Comparison of ENCODE assay signal across 8 mouse cellular contexts in genomic region chr5:125271531-125272203, GRCm38 (mm10).
DNase-seq lines count a peak whose midpoint lies in the region; ATAC-seq and TF ChIP-seq lines count a peak whose summit lies in the region.

No protein-coding gene starts in this region.

- peak; percentile 47 for ATAC-seq in liver, embryonic 13.5 days (ENCODE audit: low read depth)

- peaks cover 39% of the 10 kb centered on the region for H3K4me1 ChIP-seq in liver, embryonic 13.5 days (replicated peaks)
- peaks cover 33% of the 10 kb centered on the region for H3K4me1 ChIP-seq in olfactory bulb, adult 2 months (ENCODE audit: control insufficient read depth, insufficient read depth, low read length)
- H3K4me1 ChIP-seq in thymus, adult 2 months (replicated peaks; ENCODE audit: control insufficient read depth, insufficient read depth, low read length) = peaks cover 3% of the 10 kb centered on the region; the same call in 1 of the 2 replicates

- H3ac ChIP-seq in C2C12 (ENCODE audit: control insufficient read depth, insufficient read length, low read depth) = peak overlapping the region; percentile 15

- H3K4me2 ChIP-seq in liver, embryonic 13.5 days = no peak overlapping the region

- H3K79me2 ChIP-seq in C2C12 (ENCODE audit: control insufficient read depth, insufficient read depth) = no peaks in the 10 kb centered on the region

- no peak for TF ChIP-seq POLR2A in olfactory bulb, adult 2 months (IDR thresholded peaks at IDR 0.05; ENCODE audit: insufficient read depth, low read depth, low read length)
- no peak for TF ChIP-seq POLR2A in thymus, adult 2 months (IDR thresholded peaks at IDR 0.05; ENCODE audit: control insufficient read depth, extremely low read depth, insufficient read depth, low read length, poor library complexity)

- no peak overlapping the region for H3K27ac ChIP-seq in liver, embryonic 13.5 days
- no peak overlapping the region for H3K27ac ChIP-seq in olfactory bulb, adult 2 months (ENCODE audit: insufficient read depth, low read depth, low read length)
- no peak overlapping the region for H3K27ac ChIP-seq in thymus, adult 2 months (ENCODE audit: control insufficient read depth, insufficient read depth, low read length)

- H3K36me3 ChIP-seq in C2C12 (ENCODE audit: control insufficient read depth, insufficient read depth) = no peaks in the 10 kb centered on the region
- peaks cover 3% of the 10 kb centered on the region; the same call in 1 of the 2 replicates for H3K36me3 ChIP-seq in liver, embryonic 13.5 days
- H3K36me3 ChIP-seq in thymus, adult 2 months (ENCODE audit: control insufficient read depth, insufficient read depth, low read length) = no peaks in the 10 kb centered on the region

- no peaks in the 10 kb centered on the region for H3K9me3 ChIP-seq in liver, embryonic 13.5 days (replicated peaks)

- DNase-seq in adrenal gland, adult 2 months = peak; percentile 85
- peak; percentile 89 for DNase-seq in embryo, embryonic 9.5 days (ENCODE audit: extremely low spot score)
- DNase-seq in heart, adult 18-20 months = peak; percentile 89 to 94
- peak; percentile 92 for DNase-seq in kidney, postnatal 10 days
- DNase-seq in liver, embryonic 13.5 days = peak; percentile 67
- peak; percentile 74 for DNase-seq in thymus, adult 2 months

- 9% methylated on average over 15 of the region's 15 CpGs for WGBS in liver, embryonic 13.5 days (ENCODE audit: insufficient replicate concordance)
- 12% methylated on average over 15 of the region's 15 CpGs for WGBS in olfactory bulb, adult 2 months
- WGBS in thymus, adult 2 months = 15% methylated on average over 15 of the region's 15 CpGs

- H3K27me3 ChIP-seq in C2C12 (ENCODE audit: control insufficient read depth, insufficient read depth, insufficient read length) = no peaks in the 10 kb centered on the region
- 0 out of 2 replicates have a peak, but pooled peaks cover 3% of the 10 kb centered on the region for H3K27me3 ChIP-seq in liver, embryonic 13.5 days
- no peaks in the 10 kb centered on the region for H3K27me3 ChIP-seq in thymus, adult 2 months (ENCODE audit: control insufficient read depth, insufficient read depth, low read length)

- no peaks in the 10 kb centered on the region for H3K79me3 ChIP-seq in C2C12 (ENCODE audit: low read depth)

- peak; percentile 79 for TF ChIP-seq CTCF in C2C12 (IDR thresholded peaks at IDR 0.05; ENCODE audit: control insufficient read depth, insufficient read depth, insufficient read length)
- peak; percentile 65 for TF ChIP-seq CTCF in olfactory bulb, adult 2 months (IDR thresholded peaks at IDR 0.05; ENCODE audit: insufficient read depth, low read depth, low read length)
- TF ChIP-seq CTCF in thymus, adult 2 months (IDR thresholded peaks at IDR 0.05; ENCODE audit: borderline replicate concordance, control insufficient read depth, extremely low read depth, insufficient read depth, low read length, poor library complexity) = peak; percentile 86; the same call in 1 of the 2 replicates

- H3K4me3 ChIP-seq in C2C12 (ENCODE audit: insufficient read depth, poor library complexity, severe bottlenecking) = no peak overlapping the region
- no peak overlapping the region for H3K4me3 ChIP-seq in liver, embryonic 13.5 days (replicated peaks)
- no peak overlapping the region for H3K4me3 ChIP-seq in olfactory bulb, adult 2 months (ENCODE audit: insufficient read depth, low read depth, low read length)
- no peak overlapping the region for H3K4me3 ChIP-seq in thymus, adult 2 months (ENCODE audit: control insufficient read depth, insufficient read depth, low read length)

- H3K9ac ChIP-seq in liver, embryonic 13.5 days = no peak overlapping the region

TF ChIP-seq in C2C12, 6 proteins besides CTCF, POLR2A, EP300 and RAD21:
- TF ChIP-seq MYOG (IDR thresholded peaks at IDR 0.05; ENCODE audit: control insufficient read depth, extremely low read depth, insufficient read length) (no peak), USF1 (IDR thresholded peaks at IDR 0.05; ENCODE audit: low read depth) (no peak), CEBPB (IDR thresholded peaks at IDR 0.05; ENCODE audit: low read depth) (no peak), MAX (IDR thresholded peaks at IDR 0.05) (no peak), MYOD1 (IDR thresholded peaks at IDR 0.05; ENCODE audit: control insufficient read depth, insufficient read length, low read depth) (no peak), FOSL1 (IDR thresholded peaks at IDR 0.05; ENCODE audit: insufficient read depth, low read length, poor library complexity, severe bottlenecking) (no peak)
